Mouse (Mus musculus): ENCODE measurements around the gene Pth2.

- TF ChIP-seq POLR2A (IDR thresholded peaks at IDR 0.05; ENCODE audit: borderline replicate concordance, low read depth, low read length) (no peak), CTCF (IDR thresholded peaks at IDR 0.05; ENCODE audit: low read depth, low read length) (no peak)
Measured at GRCm38 (mm10) chr7:45182606-45183005, 1.8 kb downstream of the Pth2 start.

All from bone marrow macrophage, adult 2 months (primary cell).